Mouse (Mus musculus) neural tube, embryonic 15.5 days (tissue): ENCODE measurements at regions not wholly inside any gene's neighbourhood (a gene's known extent, or its start where the extent isn't known, plus 50 kb on each side); places are given as distances from the start of the nearest gene placed in this dataset.

Experiments used
- ATAC-seq: fragments of 200-750 bp; cut with Nextera tagmentation; 2 replicates; pipeline ENCODE4 v1.8.0; 2017; ENCODE audit warnings: mild to moderate bottlenecking, moderate TSS enrichment, moderate library complexity; ENCODE audit not compliant: low FRiP score
- H3K27ac ChIP-seq: fragments of 300-500 bp; sonication (generic); replicated peaks from 2 replicates; pipeline ENCODE4 v1.5.1; 2015; ENCODE audit warnings: mild to moderate bottlenecking, inconsistent platforms
- H3K27me3 ChIP-seq: fragments of 300-500 bp; sonication (generic); replicated peaks from 2 replicates; pipeline ENCODE4 v1.6.1; 2015; ENCODE audit warnings: inconsistent platforms
- H3K36me3 ChIP-seq: fragments of 300-500 bp; sonication (generic); 2 replicates; pipeline ENCODE4 v1.6.1; 2015; ENCODE audit warnings: inconsistent platforms
- H3K4me1 ChIP-seq: fragments of 300-500 bp; sonication (generic); 2 replicates; pipeline ENCODE4 v1.6.1; 2015; ENCODE audit warnings: inconsistent platforms
- H3K4me2 ChIP-seq: fragments of 300-500 bp; sonication (generic); 2 replicates; pipeline ENCODE4 v1.6.1; 2015; ENCODE audit warnings: inconsistent platforms, mild to moderate bottlenecking, moderate library complexity
- H3K4me3 ChIP-seq: fragments of 300-500 bp; sonication (generic); replicated peaks from 2 replicates; pipeline ENCODE4 v1.5.1; 2015; ENCODE audit warnings: mild to moderate bottlenecking, inconsistent platforms
- H3K9ac ChIP-seq: fragments of 300-500 bp; sonication (generic); replicated peaks from 2 replicates; pipeline ENCODE4 v1.6.1; 2015; ENCODE audit warnings: mild to moderate bottlenecking, inconsistent platforms
- H3K9me3 ChIP-seq: fragments of 300-500 bp; sonication (generic); replicated peaks from 2 replicates; pipeline ENCODE4 v1.6.1; 2016; ENCODE audit warnings: inconsistent platforms
- WGBS: fragments of 180-500 bp; shearing (Covaris S2); methylation state at CpG from one replicate; pipeline ENCODE4 v1.1.7; 2015; ENCODE audit warnings: mixed read lengths; 5-methylcytosine and 5-hydroxymethylcytosine counted together

GRCm38 (mm10) chr14:48842861-48843260 lies 169.2 kb upstream of the Otx2 start:
- Histone ChIP-seq H3K36me3 (no peaks in the 10 kb centered on the region), H3K9ac (no peak overlapping the region), H3K4me1 (no peaks in the 10 kb centered on the region), H3K4me2 (no peak overlapping the region), H3K27ac (no peak overlapping the region), H3K27me3 (no peaks in the 10 kb centered on the region), H3K4me3 (no peak overlapping the region), H3K9me3 (no peaks in the 10 kb centered on the region)
- ATAC-seq, result no peak
- WGBS, result 96% methylated on average over 4 of the region's 4 CpGs

- WGBS, result 39% methylated on average over 5 of the region's 5 CpGs
- Histone ChIP-seq H3K27ac (no peak overlapping the region), H3K9ac (no peak overlapping the region), H3K4me1 (peaks cover 5% of the 10 kb centered on the region; the same call in 1 of the 2 replicates), H3K27me3 (no peaks in the 10 kb centered on the region), H3K4me3 (no peak overlapping the region), H3K36me3 (no peaks in the 10 kb centered on the region), H3K9me3 (no peaks in the 10 kb centered on the region), H3K4me2 (no peak overlapping the region)
- no peak for ATAC-seq
These were observed 167.7 kb upstream of the Otx2 start for GRCm38 (mm10) chr14:48841278-48841677.

DNA sequence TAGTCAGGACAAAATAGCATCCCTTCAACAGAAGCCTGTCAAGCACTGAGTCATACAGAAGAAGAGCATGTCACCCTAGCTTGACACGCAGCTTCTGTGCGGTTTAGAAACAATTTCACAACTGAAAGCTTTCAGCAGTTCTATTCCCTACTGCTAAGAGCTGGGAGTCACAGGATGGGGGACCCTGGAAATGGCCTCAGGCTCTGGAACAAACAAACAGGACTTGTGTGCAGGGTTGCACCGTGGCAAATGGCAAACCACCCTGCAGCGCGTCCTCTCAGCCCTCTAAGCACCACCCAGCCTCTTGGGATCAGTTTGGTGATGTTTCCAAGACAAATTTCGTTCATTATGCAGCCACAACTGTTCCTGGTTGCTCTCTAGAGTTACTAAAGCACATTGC lies 163.6 kb upstream of the Otx2 start:
- H3K9ac ChIP-seq, result no peak overlapping the region
- WGBS, result 52% methylated on average over 6 of the region's 6 CpGs
- no peaks in the 10 kb centered on the region for H3K9me3 ChIP-seq
- H3K27ac ChIP-seq, result no peak overlapping the region
- H3K4me1 ChIP-seq, result peaks cover 5% of the 10 kb centered on the region; the same call in 1 of the 2 replicates
- H3K27me3 ChIP-seq, result no peaks in the 10 kb centered on the region
- H3K36me3 ChIP-seq, result no peaks in the 10 kb centered on the region
- H3K4me2 ChIP-seq, result no peak overlapping the region
- H3K4me3 ChIP-seq, result no peak overlapping the region
- ATAC-seq, result no peak

GRCm38 (mm10) chr14:48836071-48836470 lies 162.5 kb upstream of the Otx2 start:
- Histone ChIP-seq H3K9me3 (no peaks in the 10 kb centered on the region), H3K36me3 (no peaks in the 10 kb centered on the region), H3K9ac (no peak overlapping the region), H3K27me3 (no peaks in the 10 kb centered on the region), H3K27ac (no peak overlapping the region), H3K4me3 (no peak overlapping the region), H3K4me1 (peaks cover 5% of the 10 kb centered on the region; the same call in 1 of the 2 replicates), H3K4me2 (no peak overlapping the region)
- ATAC-seq, result no peak
- WGBS, result 32% methylated on average over 2 of the region's 2 CpGs

- 92% methylated on average over 2 of the region's 2 CpGs for WGBS
These were observed 160.8 kb upstream of the Otx2 start for GRCm38 (mm10) chr14:48834416-48834815.

GRCm38 (mm10) chr14:48826421-48826820 lies 152.8 kb upstream of the Otx2 start:
- Histone ChIP-seq H3K4me2 (no peak overlapping the region), H3K36me3 (no peaks in the 10 kb centered on the region), H3K9me3 (no peaks in the 10 kb centered on the region), H3K4me1 (no peaks in the 10 kb centered on the region), H3K4me3 (no peak overlapping the region), H3K27me3 (no peaks in the 10 kb centered on the region), H3K27ac (no peak overlapping the region), H3K9ac (no peak overlapping the region)
- no peak for ATAC-seq
- WGBS, result 70% methylated on average over 5 of the region's 5 CpGs

More at GRCm38 (mm10) chr14:48834416-48834815, 160.8 kb upstream of the Otx2 start:
- H3K9ac ChIP-seq, result no peak overlapping the region
- no peaks in the 10 kb centered on the region for H3K27me3 ChIP-seq
- H3K4me2 ChIP-seq, result no peak overlapping the region
- peaks cover 5% of the 10 kb centered on the region; the same call in 1 of the 2 replicates for H3K4me1 ChIP-seq
- no peak for ATAC-seq
- no peak overlapping the region for H3K27ac ChIP-seq
- no peaks in the 10 kb centered on the region for H3K9me3 ChIP-seq
- no peak overlapping the region for H3K4me3 ChIP-seq
- no peaks in the 10 kb centered on the region for H3K36me3 ChIP-seq

DNA sequence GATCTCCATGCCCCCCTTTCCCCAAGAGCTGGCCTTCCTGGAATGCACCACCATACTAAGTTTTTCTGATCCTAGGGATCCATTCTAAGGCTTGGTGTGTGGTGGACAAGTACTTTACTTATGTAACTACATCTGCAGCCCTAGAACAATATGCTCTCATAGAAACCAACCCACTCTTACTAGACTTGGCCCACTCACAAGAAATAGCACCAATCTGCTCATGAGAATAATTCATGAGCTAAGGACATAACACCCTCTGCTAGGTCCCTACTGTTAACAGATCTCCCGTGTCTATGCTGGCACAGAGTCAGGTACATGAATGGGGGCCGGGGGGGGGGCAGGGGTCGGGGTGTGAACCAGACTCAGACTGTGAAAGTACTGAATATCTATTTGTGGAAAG lies 150.8 kb upstream of the Otx2 start:
- Histone ChIP-seq H3K9me3 (no peaks in the 10 kb centered on the region), H3K9ac (no peak overlapping the region), H3K27ac (no peak overlapping the region), H3K36me3 (no peaks in the 10 kb centered on the region), H3K27me3 (no peaks in the 10 kb centered on the region), H3K4me3 (no peak overlapping the region), H3K4me1 (no peaks in the 10 kb centered on the region), H3K4me2 (no peak overlapping the region)
- 66% methylated on average over 3 of the region's 3 CpGs for WGBS
- no peak for ATAC-seq

GRCm38 (mm10) chr14:48815941-48816340 lies 142.3 kb upstream of the Otx2 start:
- 87% methylated on average over 3 of the region's 3 CpGs for WGBS
- ATAC-seq, result no peak

GRCm38 (mm10) chr14:48815231-48815728 lies 141.7 kb upstream of the Otx2 start:
- Histone ChIP-seq H3K9ac (no peak overlapping the region), H3K27ac (no peak overlapping the region), H3K36me3 (no peaks in the 10 kb centered on the region), H3K4me2 (no peak overlapping the region), H3K4me3 (no peak overlapping the region), H3K27me3 (no peaks in the 10 kb centered on the region), H3K4me1 (no peaks in the 10 kb centered on the region), H3K9me3 (no peaks in the 10 kb centered on the region)
- ATAC-seq, result no peak
- WGBS, result 28% methylated on average over 8 of the region's 8 CpGs

More at GRCm38 (mm10) chr14:48815941-48816340, 142.3 kb upstream of the Otx2 start:
- Histone ChIP-seq H3K9ac (no peak overlapping the region), H3K4me1 (no peaks in the 10 kb centered on the region), H3K36me3 (no peaks in the 10 kb centered on the region), H3K4me2 (no peak overlapping the region), H3K4me3 (no peak overlapping the region), H3K27me3 (no peaks in the 10 kb centered on the region), H3K27ac (no peak overlapping the region), H3K9me3 (no peaks in the 10 kb centered on the region)

DNA sequence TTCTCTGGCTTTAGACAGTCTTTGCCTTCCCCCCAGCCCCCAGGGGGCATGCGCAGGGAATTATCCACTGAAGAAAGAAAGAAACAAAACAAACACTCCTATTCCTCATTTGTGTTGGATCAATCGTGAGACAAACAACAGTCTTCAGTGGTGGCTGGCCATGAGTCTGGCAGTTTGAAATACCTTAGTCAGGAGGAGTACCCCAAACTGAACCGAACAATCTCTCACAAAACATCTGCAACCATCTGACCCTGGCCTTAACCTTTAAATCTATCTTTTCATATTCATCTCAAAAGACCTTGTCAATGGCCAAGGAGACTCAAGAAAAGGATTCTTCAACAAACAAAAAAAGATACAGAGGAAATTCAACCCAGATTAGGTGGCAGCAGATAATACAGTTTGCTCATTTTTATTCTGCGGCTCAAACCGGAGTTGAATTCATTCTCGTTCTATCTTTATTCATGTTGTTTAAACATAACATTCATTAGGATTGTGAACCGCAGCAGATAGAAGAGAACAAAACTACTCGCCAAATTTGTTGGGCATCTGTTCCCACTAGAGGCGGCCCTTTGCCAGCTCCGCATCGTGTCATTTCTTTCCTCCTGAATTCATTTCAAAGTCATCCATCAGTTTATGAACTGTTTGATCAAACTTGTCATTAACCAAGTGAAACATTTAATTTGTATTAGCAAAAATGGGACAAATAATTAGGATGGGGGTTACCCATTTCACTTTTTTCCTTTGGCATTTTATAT lies 139.3 kb upstream of the Otx2 start:
- Histone ChIP-seq H3K9ac (no peak overlapping the region), H3K27ac (no peak overlapping the region), H3K4me3 (no peak overlapping the region), H3K27me3 (no peaks in the 10 kb centered on the region), H3K9me3 (no peaks in the 10 kb centered on the region), H3K36me3 (no peaks in the 10 kb centered on the region), H3K4me2 (no peak overlapping the region), H3K4me1 (no peaks in the 10 kb centered on the region)
- ATAC-seq, result no peak
- 81% methylated on average over 11 of the region's 11 CpGs for WGBS

DNA sequence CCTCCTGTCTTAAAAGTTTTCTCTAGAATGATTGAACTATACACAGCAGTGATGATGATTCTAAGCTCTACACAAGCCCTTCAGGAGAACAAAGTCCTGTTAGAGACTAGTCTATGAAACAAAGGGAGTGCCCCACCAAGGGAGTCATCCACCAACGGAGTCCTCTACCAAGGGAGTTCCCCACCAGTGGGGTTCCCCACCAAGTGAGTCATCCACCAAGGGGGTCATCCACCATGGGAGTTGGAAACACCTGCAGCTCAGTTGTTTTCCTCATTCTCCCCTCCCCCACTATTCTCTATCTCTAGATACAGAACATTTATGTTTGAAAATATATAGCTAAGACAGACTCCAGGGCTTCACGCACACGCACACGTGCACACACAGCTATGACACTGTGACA lies 130.5 kb upstream of the Otx2 start:
- WGBS, result 92% methylated on average over 4 of the region's 4 CpGs
- peaks cover 9% of the 10 kb centered on the region; the same call in 1 of the 2 replicates for H3K27me3 ChIP-seq
- H3K4me2 ChIP-seq, result no peak overlapping the region
- H3K36me3 ChIP-seq, result no peaks in the 10 kb centered on the region
- peaks cover 8% of the 10 kb centered on the region; the same call in 1 of the 2 replicates for H3K4me1 ChIP-seq
- H3K27ac ChIP-seq, result no peak overlapping the region
- H3K9ac ChIP-seq, result no peak overlapping the region
- H3K9me3 ChIP-seq, result no peaks in the 10 kb centered on the region
- H3K4me3 ChIP-seq, result no peak overlapping the region
- no peak for ATAC-seq

DNA sequence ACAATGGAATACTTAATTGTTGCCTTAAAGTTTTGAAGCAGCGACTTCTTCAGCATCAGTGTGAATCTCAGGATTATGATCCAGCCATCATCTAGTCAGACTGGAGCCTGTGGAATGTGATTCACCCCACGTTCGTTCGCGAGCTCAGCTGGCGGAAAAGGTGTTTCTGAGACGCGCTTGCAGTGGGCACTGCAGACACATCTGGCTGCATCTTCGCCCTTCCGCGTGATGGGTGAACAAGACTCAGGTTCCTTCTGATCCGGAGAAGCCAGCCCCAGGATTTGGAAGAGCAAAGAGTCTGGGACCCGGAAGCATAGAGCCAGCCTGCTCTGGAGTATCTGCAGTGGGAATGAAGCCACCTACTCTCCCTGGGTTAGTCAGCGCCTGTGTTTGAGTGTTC lies 127.7 kb upstream of the Otx2 start:
- Histone ChIP-seq H3K27ac (no peak overlapping the region), H3K4me2 (peak overlapping the region; percentile 17; the same call in 1 of the 2 replicates), H3K4me1 (peaks cover 8% of the 10 kb centered on the region; the same call in 1 of the 2 replicates), H3K36me3 (no peaks in the 10 kb centered on the region), H3K4me3 (no peak overlapping the region), H3K9me3 (no peaks in the 10 kb centered on the region), H3K27me3 (peaks cover 11% of the 10 kb centered on the region; the same call in 1 of the 2 replicates), H3K9ac (no peak overlapping the region)
- WGBS, result 34% methylated on average over 14 of the region's 14 CpGs
- no peak for ATAC-seq
